13 mouse cellular contexts compared by ENCODE assay signal in genomic region chr12:76336111-76336965, GRCm38 (mm10).
"Had no signal": no experiment of that assay in that cellular context is flagged by ENCODE, and none has a peak within 500 bp of the region (broad histone marks: within the 10 kb centered on the region; RNA-seq: fewer than 3 reads in every experiment).

No protein-coding gene starts in this region.

- H3K9me3 ChIP-seq: limb, embryonic 10.5 days; liver, embryonic 15.5 days; neural tube, embryonic 12.5 days had no signal

- H3K36me3 ChIP-seq: limb, embryonic 10.5 days; liver, embryonic 15.5 days; neural tube, embryonic 12.5 days had no signal

- DNase-seq: kidney, adult 9 months; kidney, postnatal 36 days; midbrain, embryonic 14.5 days; thymus, postnatal 4 days had no signal

- ATAC-seq: inflammation-experienced regulatory T-cells, adult 6 months; intestine, postnatal 0 days had no signal

- H3K4me1 ChIP-seq: limb, embryonic 10.5 days; liver, embryonic 15.5 days; neural tube, embryonic 12.5 days had no signal

- H3K4me2 ChIP-seq: liver, embryonic 11.5 days; liver, embryonic 15.5 days; neural tube, embryonic 12.5 days had no signal

- H3K27me3 ChIP-seq: liver, embryonic 15.5 days; neural tube, embryonic 12.5 days had no signal

- H3K9ac ChIP-seq: liver, embryonic 15.5 days; neural tube, embryonic 12.5 days had no signal

- H3K4me3 ChIP-seq: limb, embryonic 10.5 days; liver, embryonic 15.5 days; neural tube, embryonic 12.5 days had no signal

- H3K27ac ChIP-seq: kidney, postnatal 0 days; limb, embryonic 10.5 days; liver, embryonic 15.5 days; macrophage; neural tube, embryonic 12.5 days; stomach, postnatal 0 days had no signal
